Mouse (Mus musculus) fat pad, adult 2 months (tissue): ENCODE results near the gene Hspb7.

Experiments
- DNase-seq: peaks from one replicate; pipeline ENCODE4 v3.0.0-alpha.2; 2011; ENCODE audit warnings: low read depth, low spot score; ENCODE audit errors: extremely low read depth

Hspb7 gene

DNA sequence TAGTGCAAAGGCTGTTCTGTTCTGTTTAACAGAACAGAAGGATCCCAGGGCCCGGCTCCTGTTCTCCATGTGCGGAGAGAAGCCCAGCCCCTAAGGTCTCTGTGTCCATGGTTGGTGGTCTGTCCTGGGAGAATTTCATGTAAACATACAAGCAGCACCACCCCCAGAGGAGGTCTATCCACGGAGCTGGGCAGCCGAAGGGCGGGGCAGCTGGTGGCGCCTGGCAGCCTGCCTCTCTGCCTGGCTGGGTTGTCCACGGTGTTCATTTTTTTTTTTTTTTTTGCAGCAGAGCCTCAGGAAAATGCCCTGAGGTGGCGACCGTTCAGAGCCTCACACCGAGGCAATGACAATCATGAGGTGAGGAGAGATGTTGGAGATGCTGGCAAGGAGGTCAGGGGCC lies 48.0 kb downstream of the Hspb7 start:
- no peak for DNase-seq

DNA sequence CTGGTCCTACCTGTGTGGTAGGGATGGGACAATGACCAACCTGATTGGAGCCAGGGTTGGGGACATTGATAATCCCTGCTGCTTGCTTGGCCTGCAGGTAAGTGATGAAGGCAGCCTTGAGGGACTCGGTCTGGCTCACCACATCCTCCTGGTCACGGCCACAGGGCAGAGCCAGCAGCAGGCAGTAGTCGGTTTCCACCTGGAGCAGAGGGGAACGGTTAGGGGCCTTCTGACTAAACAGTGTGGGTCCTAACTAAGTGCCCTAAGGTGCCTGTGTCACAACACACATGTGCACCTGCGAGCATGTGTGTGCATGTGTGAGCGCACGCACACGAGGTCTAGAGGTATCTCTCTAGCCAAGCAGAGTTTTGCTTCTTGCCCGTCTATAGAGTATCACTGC lies 48.8 kb downstream of the Hspb7 start:
- no peak for DNase-seq

DNA sequence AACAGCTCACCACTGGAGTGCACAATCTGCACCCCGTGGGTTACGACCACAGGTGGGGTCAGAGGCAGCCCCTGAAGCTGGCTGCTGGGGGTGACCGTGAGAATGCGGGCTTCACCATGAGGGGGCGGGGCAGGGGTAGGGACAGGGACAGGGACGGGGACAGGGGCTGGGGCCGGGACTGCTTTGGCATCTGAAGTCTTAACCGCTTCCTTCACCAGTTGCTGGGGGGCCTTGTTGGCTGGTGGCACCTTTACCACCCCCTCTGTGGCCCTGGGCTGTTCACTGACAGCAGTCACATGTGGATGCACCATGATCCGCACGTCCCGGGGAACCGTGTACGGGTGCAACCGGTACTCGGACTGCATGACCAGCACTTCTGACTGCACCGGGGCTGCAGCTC lies 50.9 kb downstream of the Hspb7 start:
- no peak for DNase-seq

DNA sequence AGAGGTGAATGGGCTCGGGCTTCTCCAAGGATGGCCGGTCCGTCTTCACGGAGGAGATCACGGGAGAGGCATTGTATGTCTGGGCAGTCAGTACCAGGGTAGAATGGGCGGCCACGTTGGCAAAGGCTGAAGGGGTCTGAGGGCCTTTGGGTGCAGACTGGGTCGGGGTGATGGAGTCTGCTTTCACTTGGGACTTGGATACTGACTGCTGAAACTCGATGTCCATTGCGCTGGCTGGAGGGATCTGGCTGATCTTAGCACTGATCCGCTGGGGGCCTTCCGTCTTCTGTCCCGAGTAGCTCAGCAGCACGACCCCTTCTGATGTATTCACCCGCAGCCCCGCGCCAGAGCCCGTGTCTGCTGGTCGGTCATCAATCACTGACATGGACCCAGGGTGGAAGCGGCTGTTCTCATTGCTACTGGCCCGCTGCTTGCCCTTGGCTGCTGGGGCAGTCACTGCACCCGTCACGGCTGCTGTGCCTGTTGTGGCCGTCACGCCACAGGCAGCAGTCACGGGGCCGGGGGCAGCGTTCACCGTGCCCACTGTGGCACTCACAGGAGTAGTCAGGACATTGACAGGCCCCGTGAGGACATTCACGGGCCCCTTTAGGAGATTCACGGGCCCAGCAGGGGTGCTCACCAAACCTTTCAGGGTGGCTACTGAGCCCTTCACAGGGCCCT lies 52.2 kb downstream of the Hspb7 start:
- no peak for DNase-seq

DNA sequence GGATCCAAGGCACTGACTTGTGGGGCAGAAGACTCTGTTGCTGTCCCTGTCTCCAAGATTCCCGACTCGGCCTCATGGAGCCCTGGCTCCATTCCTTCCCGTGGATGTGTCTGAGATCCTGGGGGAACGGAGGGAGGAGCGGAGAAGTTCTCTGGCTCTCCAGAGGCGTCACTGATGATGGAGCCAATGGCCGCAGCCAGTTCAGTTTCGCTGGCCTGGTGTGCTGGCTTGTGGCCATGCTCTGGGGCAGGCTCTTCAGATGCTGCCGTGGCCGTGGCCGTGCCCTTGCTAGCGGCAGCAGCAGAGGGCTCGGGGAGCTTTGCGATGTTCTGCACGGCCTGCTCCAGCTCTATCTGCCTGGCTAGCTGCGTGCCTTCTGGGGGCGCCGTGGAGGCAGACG lies 53.9 kb downstream of the Hspb7 start:
- no peak for DNase-seq
